Mouse (Mus musculus) fat pad, adult 2 months (tissue): Measurements from ENCODE around the gene Unc5cl.

Experiments
- DNase-seq: peaks from one replicate; pipeline ENCODE4 v3.0.0-alpha.2; 2011; ENCODE audit warnings: low read depth, low spot score; ENCODE audit errors: extremely low read depth

The Unc5cl gene

DNA sequence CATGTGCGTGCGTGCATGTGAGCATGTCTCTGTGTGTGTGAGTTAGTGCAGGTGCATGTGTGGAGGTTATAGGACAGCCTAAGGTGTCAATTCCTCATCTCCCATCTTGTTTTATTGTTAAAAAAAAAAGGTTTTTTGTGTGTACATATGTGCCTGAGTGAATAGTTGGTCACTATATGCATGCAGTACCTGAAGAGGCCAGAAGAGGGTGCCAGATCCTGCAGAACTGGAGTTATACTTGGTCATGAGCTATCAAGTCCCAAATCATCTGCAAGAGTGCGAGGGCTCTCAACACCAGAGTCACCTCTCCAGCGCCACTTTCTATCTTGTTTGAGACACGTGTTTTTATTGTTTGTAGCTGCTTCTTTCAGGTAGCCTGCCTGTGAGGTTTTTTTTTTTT lies 83.6 kb downstream of the Unc5cl start:
- no peak for DNase-seq

- no peak for DNase-seq
Measured at GRCm38 (mm10) chr17:48539326-48539725, 84.6 kb downstream of the Unc5cl start.

- DNase-seq = no peak
Measured at GRCm38 (mm10) chr17:48542733-48543132, 88.0 kb downstream of the Unc5cl start.

- no peak for DNase-seq
Measured at GRCm38 (mm10) chr17:48543301-48543765, 88.6 kb downstream of the Unc5cl start.

DNA sequence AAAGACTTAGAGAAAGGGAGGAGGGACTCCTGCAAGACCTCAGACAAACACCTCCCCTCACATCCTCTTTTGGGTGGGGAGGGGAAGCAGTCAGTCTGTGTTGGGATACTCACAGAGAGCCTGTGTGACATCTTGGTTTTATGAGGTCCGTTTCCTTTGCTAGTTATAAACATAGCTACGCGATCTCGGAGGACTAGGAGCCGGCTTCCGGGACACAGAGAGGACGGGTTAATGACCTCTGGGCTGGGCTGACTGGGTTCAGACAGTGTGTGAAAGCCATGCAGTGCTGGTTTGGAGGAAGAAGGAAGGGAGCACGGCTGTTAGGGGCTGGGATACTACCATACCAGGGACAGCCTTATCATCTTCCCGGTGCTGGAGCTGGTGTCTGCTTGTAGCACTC lies 90.0 kb downstream of the Unc5cl start:
- no peak for DNase-seq

GRCm38 (mm10) chr17:48545223-48545943 lies 90.7 kb downstream of the Unc5cl start:
- DNase-seq = no peak

DNA sequence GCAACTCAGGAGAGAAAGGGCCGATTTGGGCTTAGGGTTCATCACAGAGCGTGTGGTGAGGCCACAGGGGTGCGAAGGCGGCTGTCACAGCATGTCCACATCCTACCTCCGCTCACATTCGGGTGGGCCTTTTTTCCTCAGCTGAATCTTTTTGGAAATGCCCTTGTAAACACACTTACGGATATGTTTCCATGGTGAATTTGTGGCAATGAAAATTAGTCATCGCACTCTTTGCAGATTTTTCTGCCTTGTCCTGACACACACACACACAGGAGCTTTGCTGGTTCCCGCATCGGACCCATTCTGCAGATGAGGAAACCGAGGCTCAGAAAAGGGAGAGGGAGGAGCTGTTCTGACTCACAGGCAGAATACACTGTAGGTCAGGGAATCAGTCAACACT lies 91.3 kb downstream of the Unc5cl start:
- no peak for DNase-seq

GRCm38 (mm10) chr17:48547668-48548067 lies 93.0 kb downstream of the Unc5cl start:
- no peak for DNase-seq

DNA sequence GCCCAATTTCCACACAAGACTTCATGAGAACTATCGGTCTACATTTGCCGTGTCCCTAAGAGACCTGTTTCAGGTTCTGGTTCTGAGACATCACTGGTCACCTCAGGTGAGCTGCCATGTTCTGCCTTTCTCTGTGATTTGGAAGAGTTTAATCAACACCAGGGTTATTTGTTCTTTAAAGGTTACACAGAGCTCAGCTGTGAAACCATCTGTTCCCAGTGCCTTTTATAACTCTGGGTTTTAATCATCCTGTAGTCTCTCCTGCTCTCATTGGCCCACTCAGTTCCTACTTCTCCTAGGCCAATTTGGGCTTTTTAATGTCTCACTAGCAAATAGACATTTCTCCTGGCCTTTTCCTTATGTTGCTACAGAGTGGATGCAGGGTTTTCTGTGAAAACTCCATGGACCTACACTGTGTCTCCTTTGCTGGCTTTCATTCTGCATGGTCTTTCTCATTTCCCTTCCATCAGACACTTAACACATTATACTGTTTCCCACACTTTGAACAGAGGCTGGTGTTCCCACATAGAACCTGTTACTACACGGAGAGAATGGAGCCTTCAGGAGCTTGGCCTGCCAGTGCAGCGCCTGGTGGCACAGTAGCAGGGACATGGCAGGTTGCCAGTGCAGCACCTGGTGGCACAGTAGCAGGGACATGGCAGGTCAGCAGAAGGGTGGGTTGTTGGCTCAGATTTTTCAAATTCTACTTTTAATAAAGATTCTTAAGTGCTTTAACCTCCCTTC lies 97.3 kb downstream of the Unc5cl start:
- no peak for DNase-seq

- DNase-seq = no peak
Measured at GRCm38 (mm10) chr17:48552532-48552915, 97.8 kb downstream of the Unc5cl start.

DNA sequence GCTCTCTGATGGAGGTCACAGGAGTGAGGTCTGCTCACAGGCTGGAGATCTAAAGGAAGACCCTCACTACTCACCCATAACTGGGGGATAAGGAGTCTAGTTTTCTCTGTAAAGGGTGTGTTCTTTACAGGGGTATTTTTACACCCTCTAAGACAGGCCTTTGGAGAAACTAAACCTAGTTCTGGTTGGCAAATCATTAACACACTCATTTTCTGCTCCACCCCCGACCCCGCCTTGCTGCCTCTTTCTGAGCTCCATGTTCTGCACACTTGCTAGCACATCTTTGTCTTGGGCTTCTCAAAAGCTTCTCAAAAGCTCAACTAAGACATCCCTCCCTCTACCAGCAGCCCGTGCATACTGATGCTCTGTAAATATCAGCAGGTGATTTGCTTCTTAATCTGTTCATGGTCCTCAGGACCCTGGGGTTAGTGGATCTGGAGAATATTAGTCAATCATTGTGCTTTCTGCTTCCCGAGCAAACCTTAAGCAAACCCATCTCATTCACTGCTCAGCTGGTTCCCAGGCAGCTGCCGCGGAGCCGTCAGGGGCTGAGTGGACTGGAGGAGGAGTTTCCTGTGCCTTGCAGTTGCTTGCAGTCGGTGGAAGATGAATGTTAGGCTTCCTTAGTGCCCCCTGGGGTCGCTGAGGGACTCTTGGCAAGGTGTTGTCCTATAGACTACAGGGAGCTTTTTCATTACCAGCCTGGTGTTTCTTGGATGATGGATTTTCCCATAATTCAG lies 101.7 kb downstream of the Unc5cl start:
- no peak for DNase-seq

DNA sequence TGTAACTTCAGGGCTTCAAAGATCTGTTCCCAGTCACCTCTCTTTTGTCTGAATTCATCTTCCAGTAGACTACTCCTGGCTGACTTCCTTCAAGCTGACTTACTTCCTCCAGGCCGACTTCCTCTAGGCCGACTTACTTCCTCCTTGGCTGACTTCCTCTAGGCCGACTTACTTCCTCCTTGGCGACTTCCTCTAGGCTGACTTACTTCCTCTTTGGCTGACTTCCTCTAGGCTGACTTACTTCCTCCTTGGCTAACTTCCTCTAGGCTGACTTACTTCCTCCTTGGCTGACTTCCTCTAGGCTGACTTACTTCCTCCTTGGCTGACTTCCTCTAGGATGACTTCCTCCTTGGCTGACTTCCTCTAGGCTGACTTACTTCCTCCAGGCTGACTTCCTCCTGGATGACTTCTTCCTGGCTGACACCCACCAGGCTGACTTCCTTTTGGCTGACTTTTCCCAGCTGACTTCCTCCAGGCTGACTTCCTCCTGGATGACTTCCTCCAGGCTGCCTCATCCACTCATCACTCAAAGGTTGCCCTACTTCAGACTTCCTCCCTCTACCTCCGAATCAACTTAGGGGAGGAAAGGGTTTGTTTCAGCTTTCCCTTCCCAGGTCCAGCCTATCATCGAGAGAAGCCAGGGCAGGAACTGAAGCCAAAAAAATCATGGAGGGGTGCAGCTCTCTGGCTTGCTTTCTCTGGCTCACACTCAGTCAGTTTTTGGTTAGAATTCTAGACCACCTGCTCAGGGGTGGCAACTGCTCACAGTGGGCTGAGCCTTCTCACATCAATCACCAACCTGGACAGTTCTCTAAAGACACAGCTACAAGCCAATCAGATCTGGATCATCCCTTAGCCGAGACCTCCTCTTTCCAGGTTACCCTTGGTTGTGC lies 103.4 kb downstream of the Unc5cl start:
- DNase-seq = no peak

DNA sequence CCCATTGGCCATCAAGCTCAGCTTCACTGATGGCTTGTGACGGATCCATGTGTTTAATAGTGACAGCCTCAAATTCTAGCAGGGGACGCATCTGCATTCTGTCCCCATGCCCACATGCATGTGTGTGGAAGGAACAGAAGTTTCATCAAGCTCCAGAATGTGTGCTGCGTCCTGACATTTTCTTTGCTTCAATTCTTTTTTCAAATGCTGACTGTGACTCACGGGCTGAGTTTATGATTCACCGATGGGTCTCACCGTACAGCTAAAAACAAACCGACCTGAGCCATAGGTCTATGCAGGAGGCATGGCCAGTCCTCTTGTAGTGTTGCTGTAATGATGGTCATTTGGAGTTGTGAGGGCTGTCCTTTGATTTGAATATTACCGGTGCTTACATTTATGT lies 110.2 kb downstream of the Unc5cl start:
- no peak for DNase-seq

- DNase-seq = no peak
Measured at GRCm38 (mm10) chr17:48569656-48570055, 115.0 kb downstream of the Unc5cl start.

DNA sequence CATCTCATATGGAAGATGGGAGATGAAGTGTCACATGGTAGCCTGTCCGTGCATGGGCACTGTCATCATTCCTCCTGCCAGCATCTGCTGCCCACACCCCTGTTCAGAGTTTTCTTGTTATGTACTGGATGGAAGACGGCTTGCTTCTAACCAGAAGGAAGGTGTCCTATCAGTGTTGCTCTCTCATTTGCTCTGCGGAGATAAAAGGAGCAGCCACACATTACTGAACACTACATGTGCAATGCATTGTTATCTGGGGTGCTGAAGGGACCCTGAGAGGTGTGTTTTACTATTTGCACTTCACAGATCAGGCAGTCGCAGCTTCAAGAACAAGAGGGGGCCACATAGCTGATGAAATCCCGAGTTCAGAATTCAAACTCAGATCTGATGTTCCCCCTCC lies 126.5 kb downstream of the Unc5cl start:
- no peak for DNase-seq

DNA sequence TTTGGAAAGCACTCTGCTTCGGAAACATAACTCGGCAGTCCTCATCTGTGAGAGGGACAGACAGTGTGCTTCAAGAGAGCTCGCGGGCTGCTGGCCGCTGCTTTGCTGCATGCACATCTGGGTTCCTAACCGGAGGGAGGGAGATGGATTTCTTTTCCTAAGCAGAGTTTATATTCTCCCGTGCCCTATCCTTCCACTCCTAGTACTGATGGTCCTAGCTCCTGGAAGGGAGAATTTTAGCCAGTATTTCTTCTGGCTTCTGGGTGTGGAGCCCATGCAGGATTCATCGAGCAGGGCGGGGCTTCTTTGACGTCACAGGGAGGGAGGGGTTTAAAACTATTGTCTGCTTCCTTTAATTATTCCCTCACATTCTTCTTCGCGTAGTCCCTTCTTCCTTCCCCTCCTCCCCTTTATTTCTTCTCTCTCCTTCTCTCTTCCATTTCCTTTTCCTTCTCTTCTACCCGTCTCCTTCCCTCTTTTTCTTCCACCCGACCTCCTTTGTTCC lies 127.8 kb downstream of the Unc5cl start:
- DNase-seq = no peak

DNA sequence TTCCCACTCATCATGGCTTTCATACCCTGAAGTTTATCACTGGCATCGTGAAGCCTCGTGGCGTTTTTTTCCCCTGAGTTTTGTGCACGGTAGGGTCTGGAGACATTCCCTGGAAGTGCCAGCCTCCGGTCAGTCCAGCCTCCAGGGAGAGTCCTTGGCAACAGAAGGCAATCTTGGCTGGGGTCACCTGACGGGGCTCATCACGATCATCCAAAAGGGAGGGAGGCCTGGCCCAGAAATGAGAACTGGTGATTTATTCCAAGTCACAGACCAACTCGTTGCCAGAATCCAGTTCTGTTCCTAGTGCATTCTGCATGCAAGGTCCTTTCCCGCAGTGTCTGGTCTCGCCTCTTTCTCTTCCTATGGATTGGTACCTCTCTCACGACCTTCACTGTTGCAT lies 128.7 kb downstream of the Unc5cl start:
- no peak for DNase-seq

DNA sequence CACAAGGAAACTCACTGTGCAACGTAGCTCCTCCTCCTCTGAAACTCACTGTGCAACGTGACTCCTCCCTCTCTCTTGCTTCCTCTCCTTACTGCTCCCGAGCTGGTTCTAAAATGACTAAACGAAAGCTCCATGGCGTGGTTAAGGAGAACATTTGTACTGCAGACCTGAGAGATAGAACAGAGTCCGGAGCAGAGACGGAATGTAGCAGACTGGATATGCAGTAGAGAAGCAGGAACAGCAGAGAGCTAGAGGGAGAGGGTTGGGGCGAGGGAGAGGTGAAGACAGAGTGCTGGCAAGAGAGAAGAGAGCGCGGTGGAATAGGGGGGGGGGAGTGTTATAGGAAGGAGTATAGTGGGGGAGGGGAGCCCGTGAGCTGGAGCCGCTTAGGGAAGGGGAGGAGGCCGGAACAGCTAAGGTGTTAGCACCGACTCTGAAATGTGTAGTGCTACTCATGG lies 131.2 kb downstream of the Unc5cl start:
- no peak for DNase-seq

DNA sequence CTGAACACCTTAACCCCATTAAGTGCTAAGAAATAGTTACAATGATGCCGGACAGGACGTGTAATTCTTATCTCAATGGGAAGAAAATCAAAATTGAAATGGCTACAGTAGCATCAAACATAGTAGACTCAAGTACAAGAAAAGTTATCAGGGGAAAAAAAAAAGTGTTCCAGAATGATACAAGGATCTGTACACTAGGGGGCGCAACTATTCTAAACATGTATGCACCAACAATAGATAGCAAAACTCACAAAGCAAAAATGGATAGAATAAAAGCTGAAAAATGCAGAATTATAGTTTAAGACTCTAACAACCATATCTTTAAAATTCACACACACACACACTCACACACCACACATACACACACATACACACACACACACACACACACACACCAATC lies 134.0 kb downstream of the Unc5cl start:
- DNase-seq = no peak
